In genomic region chr13:59505867-59506266, GRCm38 (mm10) we compare ENCODE assay signal across 11 mouse cellular contexts.
DNase-seq lines count a peak whose midpoint lies in the region; TF ChIP-seq lines count a peak whose summit lies in the region.
"Had no signal": no experiment of that assay in that cellular context is flagged by ENCODE, and none has a peak within 500 bp of the region (broad histone marks: within the 10 kb centered on the region; RNA-seq: fewer than 3 reads in every experiment).

No protein-coding gene starts in this region.

- intact Hi-C loops in gastrocnemius, adult 2 months (cut with DNase I), result no loop called here

- no peak for TF ChIP-seq POLR2A in brain, embryonic 14.5 days (IDR thresholded peaks at IDR 0.05; ENCODE audit: borderline replicate concordance, extremely low read depth, insufficient read depth, insufficient read length, poor library complexity, severe bottlenecking)

- no peak overlapping the region for H3K4me3 ChIP-seq in gastrocnemius, adult 2 months
- H3K4me3 ChIP-seq: hindbrain, embryonic 10.5 days; liver, embryonic 13.5 days had no signal

- TF ChIP-seq CTCF in gastrocnemius, adult 2 months (IDR thresholded peaks at IDR 0.05), result no peak
- TF ChIP-seq CTCF in brain, embryonic 14.5 days (IDR thresholded peaks at IDR 0.05; ENCODE audit: borderline replicate concordance, extremely low read depth, insufficient read depth, insufficient read length), result no peak

- no peak overlapping the region for H3K27ac ChIP-seq in gastrocnemius, adult 2 months
- H3K27ac ChIP-seq: hindbrain, embryonic 10.5 days; liver, embryonic 13.5 days had no signal

- DNase-seq in gastrocnemius, adult 2 months, result peak; percentile 24
- DNase-seq in gastrocnemius, adult 18-20 months (ENCODE audit: low spot score), result no peak
- DNase-seq in brain, embryonic 14.5 days (ENCODE audit: low read depth), result peak; percentile 24
- peak; percentile 55 to 63 for DNase-seq in cerebellum, adult 18-20 months
- peak; percentile 50 to 78 for DNase-seq in layer of hippocampus, adult 18-20 months (ENCODE audit: low spot score in 2 of 2)
- DNase-seq in lung, postnatal 36 days, result no peak
- DNase-seq in spleen, adult 18-20 months, result no peak
- DNase-seq: liver, embryonic 13.5 days; lung, postnatal 10 days; thymus, adult 18-20 months had no signal

Comparison
In these comparisons a context has a peak if more than half of its experiments do, and no peak if none do; other contexts are left out.
1. DNase-seq: peak in gastrocnemius, adult 2 months (single experiment), brain, embryonic 14.5 days (single experiment), cerebellum, adult 18-20 months (2 of 2) and layer of hippocampus, adult 18-20 months (2 of 2); none in gastrocnemius, adult 18-20 months (single experiment), lung, postnatal 36 days (single experiment) and spleen, adult 18-20 months (0 of 2).